Mouse (Mus musculus) erythroblast, embryonic 14.5 days (primary cell): ENCODE results near the gene Tiam2.

Source experiments
- GATA1 ChIP-seq: IDR thresholded peaks from 2 replicates; pipeline ENCODE4 v1.6.1; 2012; ENCODE audit warnings: low read length, inconsistent platforms, mixed read lengths
- TAL1 ChIP-seq: IDR thresholded peaks from 3 replicates; pipeline ENCODE4 v1.6.1; 2012; ENCODE audit warnings: low read length, inconsistent platforms, mixed read lengths

- TF ChIP-seq TAL1 (no peak), GATA1 (no peak)
These were observed 116.4 kb downstream of the Tiam2 start for GRCm38 (mm10) chr17:3442526-3443401.
